Mouse (Mus musculus) heart, embryonic 11.5 days (tissue): ENCODE measurements around the gene Dido1. TPM values are rescaled to one million over a fixed set of nuclear protein-coding genes. Genes with fewer than 3 reads are reported as not detected.
"Not testable (repeated sequence)": the region's sequence is repeated elsewhere in the genome, so short reads cannot be mapped to it uniquely, and the experiment has no call there.

Experiments used
- ATAC-seq: fragments of 200-750 bp; cut with Nextera tagmentation; replicated peaks from 2 replicates; pipeline ENCODE4 v1.8.0; 2017; ENCODE audit warnings: moderate library complexity; ENCODE audit not compliant: insufficient number of reproducible peaks, low FRiP score, low TSS enrichment
- H3K27ac ChIP-seq: fragments of 300-500 bp; sonication (generic); 2 replicates; pipeline ENCODE4 v1.5.1; 2014; ENCODE audit warnings: mild to moderate bottlenecking, low read depth, low read length
- H3K27me3 ChIP-seq: fragments of 300-500 bp; sonication (generic); 2 replicates; pipeline ENCODE4 v1.6.1; 2014; ENCODE audit warnings: mild to moderate bottlenecking, low read length, mixed read lengths; ENCODE audit not compliant: control insufficient read depth, insufficient read depth
- H3K36me3 ChIP-seq: fragments of 300-500 bp; sonication (generic); 2 replicates; pipeline ENCODE4 v1.6.1; 2014; ENCODE audit warnings: mild to moderate bottlenecking, low read length, moderate library complexity, mixed read lengths; ENCODE audit not compliant: control insufficient read depth, insufficient read depth
- H3K4me1 ChIP-seq: fragments of 300-500 bp; sonication (generic); 2 replicates; pipeline ENCODE4 v1.6.1; 2014; ENCODE audit warnings: low read length; ENCODE audit not compliant: control insufficient read depth, insufficient read depth
- H3K4me2 ChIP-seq: fragments of 300-500 bp; sonication (generic); 2 replicates; pipeline ENCODE4 v1.6.1; 2014; ENCODE audit warnings: mild to moderate bottlenecking, moderate library complexity
- H3K4me3 ChIP-seq: fragments of 300-500 bp; sonication (generic); 2 replicates; pipeline ENCODE4 v1.5.1; 2014; ENCODE audit warnings: low read depth, low read length
- H3K9ac ChIP-seq: fragments of 300-500 bp; sonication (generic); 2 replicates; pipeline ENCODE4 v1.6.1; 2014; ENCODE audit warnings: mild to moderate bottlenecking, low read depth, low read length, moderate library complexity
- H3K9me3 ChIP-seq: fragments of 300-500 bp; sonication (generic); replicated peaks from 2 replicates; pipeline ENCODE4 v1.6.1; 2016; ENCODE audit warnings: low read length; ENCODE audit not compliant: control insufficient read depth
- WGBS: fragments of 180-500 bp; shearing (Covaris S2); extraction: QIAGEN DNeasy Blood & Tissue Kit; methylation state at CpG from one replicate; pipeline ENCODE4 v1.1.7; 2014; ENCODE audit not compliant: insufficient replicate concordance; 5-methylcytosine and 5-hydroxymethylcytosine counted together
- polyA plus RNA-seq: library from polyadenylated mRNA; unstranded; fragments of >200 nt; fragmentation: Nextera tagmentation; extraction: Ambion mirVana; gene quantifications from 2 replicates; pipeline ENCODE4 v1.2.1, GENCODE M21; 2014

The Dido1 gene
- polyA plus RNA-seq, 1 experiment from 2014 or later, result 21.3 TPM

- H3K9ac ChIP-seq, result no peak overlapping the region
- no peak overlapping the region for H3K27ac ChIP-seq
- no peak overlapping the region for H3K4me3 ChIP-seq
- WGBS, result 57% methylated on average over 6 of the region's 6 CpGs
- H3K4me1 ChIP-seq, result peaks cover 7% of the 10 kb centered on the region; the same call in 1 of the 2 replicates
- H3K36me3 ChIP-seq, result peaks cover 10% of the 10 kb centered on the region
- H3K4me2 ChIP-seq, result no peak overlapping the region
- no peak for ATAC-seq
- H3K9me3 ChIP-seq, result no peaks in the 10 kb centered on the region
- no peaks in the 10 kb centered on the region; the same call in 1 of the 2 replicates for H3K27me3 ChIP-seq
Measured at GRCm38 (mm10) chr2:180726658-180727442, 17.1 kb upstream of the Dido1 start.

GRCm38 (mm10) chr2:180725856-180726629 is 16.2 kb upstream of the Dido1 start:
- no peaks in the 10 kb centered on the region; the same call in 1 of the 2 replicates for H3K27me3 ChIP-seq
- H3K9ac ChIP-seq, result no peak overlapping the region; the same call in 1 of the 2 replicates
- no peak overlapping the region for H3K4me2 ChIP-seq
- no peak for ATAC-seq
- H3K36me3 ChIP-seq, result peaks cover 17% of the 10 kb centered on the region
- no peak overlapping the region for H3K27ac ChIP-seq
- peaks cover 7% of the 10 kb centered on the region; the same call in 1 of the 2 replicates for H3K4me1 ChIP-seq
- WGBS, result 14% methylated on average over 8 of the region's 8 CpGs
- H3K4me3 ChIP-seq, result no peak overlapping the region
- H3K9me3 ChIP-seq, result no peaks in the 10 kb centered on the region

GRCm38 (mm10) chr2:180725414-180725778 is 15.6 kb upstream of the Dido1 start:
- no peaks in the 10 kb centered on the region; the same call in 1 of the 2 replicates for H3K27me3 ChIP-seq
- H3K4me1 ChIP-seq, result peaks cover 7% of the 10 kb centered on the region; the same call in 1 of the 2 replicates
- no peak overlapping the region for H3K27ac ChIP-seq
- peak overlapping the region; percentile 30; the same call in 1 of the 2 replicates for H3K9ac ChIP-seq
- 1% methylated on average over 6 of the region's 6 CpGs for WGBS
- H3K4me2 ChIP-seq, result peak overlapping the region; percentile 61
- ATAC-seq, result no peak
- no peaks in the 10 kb centered on the region for H3K9me3 ChIP-seq
- H3K36me3 ChIP-seq, result peaks cover 20% of the 10 kb centered on the region
- peak overlapping the region; percentile 20 for H3K4me3 ChIP-seq

GRCm38 (mm10) chr2:180724585-180725413 is 15.0 kb upstream of the Dido1 start, which contains the start of gene Slc17a9:
Gene Slc17a9 (plus strand): TSS chr2:180725263.
- no peaks in the 10 kb centered on the region for H3K9me3 ChIP-seq
- H3K4me2 ChIP-seq, result peak within 1 kb of the TSS; percentile 61
- peak within 1 kb of the TSS; percentile 30; the same call in 1 of the 2 replicates for H3K9ac ChIP-seq
- ATAC-seq, result 0 out of 2 replicates have a peak, but pooled peaks have one; percentile 33
- peaks cover 7% of the 10 kb centered on the region; the same call in 1 of the 2 replicates for H3K4me1 ChIP-seq
- H3K36me3 ChIP-seq, result peaks cover 24% of the 10 kb centered on the region
- WGBS, result 5% methylated on average over 18 of the region's 18 CpGs
- no peak within 1 kb of the TSS for H3K27ac ChIP-seq
- H3K27me3 ChIP-seq, result no peaks in the 10 kb centered on the region; the same call in 1 of the 2 replicates
- peak within 1 kb of the TSS; percentile 20 for H3K4me3 ChIP-seq

GRCm38 (mm10) chr2:180723865-180724264 is 14.1 kb upstream of the Dido1 start:
- H3K27me3 ChIP-seq, result no peaks in the 10 kb centered on the region; the same call in 1 of the 2 replicates
- H3K4me3 ChIP-seq, result no peak overlapping the region
- H3K9me3 ChIP-seq, result no peaks in the 10 kb centered on the region
- H3K9ac ChIP-seq, result no peak overlapping the region
- H3K4me2 ChIP-seq, result no peak overlapping the region
- no peak for ATAC-seq
- H3K4me1 ChIP-seq, result peaks cover 7% of the 10 kb centered on the region; the same call in 1 of the 2 replicates
- H3K27ac ChIP-seq, result no peak overlapping the region
- 78% methylated on average over 2 of the region's 2 CpGs for WGBS
- H3K36me3 ChIP-seq, result peaks cover 27% of the 10 kb centered on the region

- H3K36me3 ChIP-seq, result peaks cover 30% of the 10 kb centered on the region
- H3K27me3 ChIP-seq, H3K4me2 ChIP-seq, H3K9ac ChIP-seq, H3K4me1 ChIP-seq, H3K27ac ChIP-seq, H3K4me3 ChIP-seq, ATAC-seq, H3K9me3 ChIP-seq: not testable (repeated sequence)
- WGBS, result 78% methylated on average over 5 of the region's 5 CpGs
Measured at GRCm38 (mm10) chr2:180722748-180723147, 12.9 kb upstream of the Dido1 start.

GRCm38 (mm10) chr2:180712037-180712689 is 2.4 kb upstream of the Dido1 start:
- H3K36me3 ChIP-seq, result peaks cover 9% of the 10 kb centered on the region; the same call in 1 of the 2 replicates
- no peaks in the 10 kb centered on the region for H3K9me3 ChIP-seq
- no peak overlapping the region for H3K27ac ChIP-seq
- no peak overlapping the region for H3K9ac ChIP-seq
- peaks cover 19% of the 10 kb centered on the region for H3K4me1 ChIP-seq
- no peak for ATAC-seq
- H3K4me2 ChIP-seq, result peak overlapping the region; percentile 22
- H3K4me3 ChIP-seq, result no peak overlapping the region
- no peaks in the 10 kb centered on the region for H3K27me3 ChIP-seq
- whole genome bisulfite sequencing, result 85% methylated on average over 5 of the region's 5 CpGs
